Mouse (Mus musculus) neural tube, embryonic 11.5 days (tissue): ENCODE measurements at regions not wholly inside any gene's neighbourhood (a gene's known extent, or its start where the extent isn't known, plus 50 kb on each side); places are given as distances from the start of the nearest gene placed in this dataset.

Source experiments
- ATAC-seq: fragments of 200-750 bp; cut with Nextera tagmentation; 2 replicates; pipeline ENCODE4 v1.8.0; 2017; ENCODE audit warnings: moderate number of reproducible peaks, mild to moderate bottlenecking, moderate TSS enrichment, moderate library complexity; ENCODE audit not compliant: insufficient read depth, low FRiP score, low TSS enrichment
- DNase-seq: peaks from one replicate; pipeline ENCODE4 v3.0.0-alpha.2; 2015; ENCODE audit warnings: low spot score
- H3K27ac ChIP-seq: fragments of 300-500 bp; sonication (generic); 2 replicates; pipeline ENCODE4 v1.5.1; 2014; ENCODE audit warnings: low read depth, mild to moderate bottlenecking, low read length
- H3K27me3 ChIP-seq: fragments of 300-500 bp; sonication (generic); 2 replicates; pipeline ENCODE4 v1.6.1; 2014; ENCODE audit warnings: mild to moderate bottlenecking, low read length, mixed read lengths; ENCODE audit not compliant: control insufficient read depth, insufficient read depth
- H3K36me3 ChIP-seq: fragments of 300-500 bp; sonication (generic); 2 replicates; pipeline ENCODE4 v1.6.1; 2014; ENCODE audit warnings: mild to moderate bottlenecking, low read length, moderate library complexity, mixed read lengths; ENCODE audit not compliant: control insufficient read depth, insufficient read depth
- H3K4me1 ChIP-seq: fragments of 300-500 bp; sonication (generic); 2 replicates; pipeline ENCODE4 v1.6.1; 2014; ENCODE audit warnings: low read length, mixed read lengths; ENCODE audit not compliant: control insufficient read depth, insufficient read depth
- H3K4me2 ChIP-seq: fragments of 300-500 bp; sonication (generic); 2 replicates; pipeline ENCODE4 v1.6.1; 2014; ENCODE audit warnings: low read depth, mild to moderate bottlenecking, moderate library complexity
- H3K4me3 ChIP-seq: fragments of 300-500 bp; sonication (generic); 2 replicates; pipeline ENCODE4 v1.5.1; 2014; ENCODE audit warnings: low read depth, low read length
- H3K9ac ChIP-seq: fragments of 300-500 bp; sonication (generic); 2 replicates; pipeline ENCODE4 v1.6.1; 2014; ENCODE audit warnings: mild to moderate bottlenecking, low read length
- H3K9me3 ChIP-seq: fragments of 300-500 bp; sonication (generic); 2 replicates; pipeline ENCODE4 v1.6.1; 2016; ENCODE audit warnings: low read length; ENCODE audit not compliant: control insufficient read depth
- WGBS: fragments of 180-500 bp; shearing (Covaris S2); extraction: QIAGEN DNeasy Blood & Tissue Kit; methylation state at CpG from one replicate; pipeline ENCODE4 v1.1.7; 2014; 5-methylcytosine and 5-hydroxymethylcytosine counted together

- no peak overlapping the region for H3K9ac ChIP-seq
- H3K4me2 ChIP-seq: no peak overlapping the region
- ATAC-seq (no peak), DNase-seq (no peak)
- 84% methylated on average over 10 of the region's 10 CpGs for WGBS
- no peak overlapping the region for H3K27ac ChIP-seq
- H3K4me1 ChIP-seq: no peaks in the 10 kb centered on the region
- H3K36me3 ChIP-seq: no peaks in the 10 kb centered on the region
- H3K27me3 ChIP-seq: no peaks in the 10 kb centered on the region
- no peak overlapping the region for H3K4me3 ChIP-seq
- H3K9me3 ChIP-seq: no peaks in the 10 kb centered on the region
These were observed 435.3 kb upstream of the Kif2a start for GRCm38 (mm10) chr13:107457270-107457669.

DNA sequence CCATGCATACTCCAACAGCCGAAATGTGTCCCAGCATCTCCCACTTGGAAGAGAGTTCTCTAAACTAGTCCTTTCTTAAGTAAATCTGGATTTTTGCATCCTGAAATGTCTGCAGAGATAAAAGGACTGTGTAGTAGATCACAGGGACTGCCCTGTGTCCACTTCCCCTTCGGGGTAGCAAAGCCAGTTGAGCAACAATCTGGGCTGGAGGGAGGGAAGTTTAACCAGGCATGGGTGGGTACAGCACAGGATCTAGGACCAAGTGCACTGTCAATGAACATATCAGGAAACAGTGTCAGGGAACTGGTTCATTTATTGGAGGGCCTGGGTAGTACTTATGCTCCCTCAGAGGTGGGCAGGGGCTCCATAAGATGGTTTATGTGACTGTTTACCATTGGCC, 434.5 kb upstream of the Kif2a start:
- Histone ChIP-seq H3K36me3 (no peaks in the 10 kb centered on the region), H3K4me2 (no peak overlapping the region), H3K4me3 (no peak overlapping the region), H3K27me3 (no peaks in the 10 kb centered on the region), H3K9me3 (no peaks in the 10 kb centered on the region), H3K27ac (no peak overlapping the region), H3K4me1 (no peaks in the 10 kb centered on the region), H3K9ac (no peak overlapping the region)
- ATAC-seq: no peak
- DNase-seq: no peak
- 76% methylated on average over 2 of the region's 2 CpGs for WGBS

DNA sequence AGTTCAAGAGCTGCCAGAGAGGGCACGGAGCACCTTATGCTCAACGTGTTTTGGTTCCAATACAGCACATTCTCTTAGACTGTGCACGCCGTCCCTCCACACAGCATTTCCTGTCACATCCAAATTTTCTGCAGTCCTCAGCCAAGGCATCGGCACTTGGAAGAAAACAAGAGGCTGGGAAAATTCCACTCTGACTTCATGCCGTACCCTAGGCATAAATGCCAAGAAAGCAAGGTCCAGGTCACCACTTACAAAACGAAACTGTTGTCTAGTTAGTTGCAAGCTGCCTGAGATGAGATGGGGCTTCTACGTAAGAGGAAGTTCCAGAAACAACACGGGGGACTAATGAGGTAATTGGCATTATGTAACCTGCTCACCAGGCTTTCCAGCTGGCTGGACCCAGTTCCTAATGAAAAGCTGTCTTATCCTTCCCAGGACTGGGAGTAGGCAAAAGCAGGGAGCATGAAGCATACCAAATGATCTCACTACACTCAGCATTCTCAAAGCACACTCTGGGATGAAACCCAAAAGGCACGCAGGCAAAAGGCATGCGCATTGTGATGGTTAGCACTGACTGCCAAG, 427.8 kb upstream of the Kif2a start:
- Histone ChIP-seq H3K4me1 (no peaks in the 10 kb centered on the region), H3K4me3 (no peak overlapping the region), H3K27ac (no peak overlapping the region), H3K27me3 (no peaks in the 10 kb centered on the region), H3K9ac (no peak overlapping the region), H3K9me3 (no peaks in the 10 kb centered on the region), H3K4me2 (no peak overlapping the region), H3K36me3 (no peaks in the 10 kb centered on the region)
- no peak for DNase-seq
- ATAC-seq: no peak
- 88% methylated on average over 11 of the region's 11 CpGs for WGBS

DNA sequence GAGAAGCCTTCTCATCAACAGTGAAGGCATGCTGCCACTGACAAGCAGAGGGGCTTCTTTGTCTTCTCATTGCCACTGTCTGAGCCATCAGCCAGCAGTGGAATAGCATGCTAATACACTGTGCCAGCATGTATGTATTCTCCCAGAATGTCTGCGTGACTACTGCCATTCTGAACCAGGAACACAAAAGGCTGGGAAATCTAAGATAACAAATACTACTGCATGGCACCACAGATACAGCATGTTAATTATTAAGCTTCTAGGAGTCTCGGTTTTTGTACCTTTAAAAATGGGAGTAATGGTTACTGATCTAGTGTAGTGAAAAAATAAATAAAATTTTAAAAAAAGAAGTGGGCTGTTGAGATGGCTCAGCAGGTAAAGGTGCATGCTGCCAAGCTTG, 425.9 kb upstream of the Kif2a start:
- no peak overlapping the region for H3K4me2 ChIP-seq
- H3K4me1 ChIP-seq: no peaks in the 10 kb centered on the region
- no peak overlapping the region for H3K4me3 ChIP-seq
- DNase-seq (no peak), ATAC-seq (no peak)
- H3K36me3 ChIP-seq: no peaks in the 10 kb centered on the region
- H3K9me3 ChIP-seq: no peaks in the 10 kb centered on the region
- no peaks in the 10 kb centered on the region for H3K27me3 ChIP-seq
- no peak overlapping the region for H3K9ac ChIP-seq
- no peak overlapping the region for H3K27ac ChIP-seq
- 83% methylated on average over 2 of the region's 2 CpGs for WGBS

DNA sequence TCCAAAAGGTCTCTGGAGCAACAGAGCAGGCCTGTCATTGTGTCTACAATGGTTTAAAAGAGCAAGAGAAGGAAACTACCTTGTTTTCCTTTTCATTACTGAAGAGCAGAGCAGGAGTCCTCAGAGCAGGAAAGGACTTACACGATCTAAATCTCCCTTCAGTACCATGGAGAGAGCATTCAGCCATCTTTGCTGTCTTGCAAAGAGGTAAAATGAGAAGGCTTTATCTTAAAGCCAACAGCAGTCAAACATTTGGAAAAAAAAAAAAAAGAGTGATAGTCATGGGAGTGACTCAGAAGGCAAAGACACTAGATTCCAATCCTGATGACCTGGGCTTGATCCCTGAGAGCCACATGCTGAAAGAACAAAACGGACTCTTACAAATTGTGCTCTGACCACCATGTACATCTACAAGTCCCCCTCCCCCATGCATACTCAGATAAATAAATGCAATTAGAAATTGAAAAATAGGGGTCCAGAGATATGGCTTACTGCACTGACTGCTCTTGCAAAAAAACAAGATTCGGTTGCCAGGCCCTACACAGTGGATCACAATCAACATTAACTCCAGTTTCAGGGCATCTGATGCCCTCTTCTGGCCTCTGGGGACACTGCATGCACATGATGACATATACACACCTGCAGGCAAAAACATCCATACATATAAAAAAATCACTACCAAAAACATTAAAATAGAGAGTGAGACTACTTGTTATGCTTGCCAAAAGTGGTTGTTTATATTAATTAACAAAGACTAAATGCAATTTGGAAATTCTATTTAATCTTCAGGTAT, 397.6 kb upstream of the Kif2a start:
- Histone ChIP-seq H3K36me3 (no peaks in the 10 kb centered on the region), H3K27me3 (no peaks in the 10 kb centered on the region), H3K4me3 (no peak overlapping the region), H3K9ac (no peak overlapping the region), H3K4me2 (no peak overlapping the region), H3K4me1 (no peaks in the 10 kb centered on the region), H3K9me3 (no peaks in the 10 kb centered on the region), H3K27ac (no peak overlapping the region)
- ATAC-seq (no peak), DNase-seq (no peak)
- WGBS: 82% methylated on average over 3 of the region's 3 CpGs

GRCm38 (mm10) chr13:107410267-107410666, 388.3 kb upstream of the Kif2a start:
- no peak for ATAC-seq
- no peak overlapping the region for H3K27ac ChIP-seq

DNA sequence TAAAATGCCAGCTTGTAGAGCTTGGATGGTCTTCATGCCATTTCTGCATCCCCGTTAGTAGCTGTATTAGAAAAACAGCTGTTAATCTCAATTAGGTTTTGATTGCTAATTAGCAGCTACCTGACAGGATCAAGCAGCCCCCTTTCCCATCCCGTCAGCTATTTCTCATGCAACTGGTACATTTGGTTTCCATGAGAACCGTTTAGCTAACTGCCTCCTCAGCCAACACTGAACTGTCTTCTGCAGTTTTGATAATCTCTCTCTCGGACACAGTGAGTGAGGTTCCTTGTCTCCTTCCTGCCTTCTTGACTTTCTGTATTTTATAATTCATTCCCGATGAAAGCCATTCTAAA, 385.7 kb upstream of the Kif2a start:
- ATAC-seq (no peak), DNase-seq (no peak)
- Histone ChIP-seq H3K9ac (no peak overlapping the region), H3K4me3 (no peak overlapping the region), H3K4me2 (no peak overlapping the region), H3K4me1 (no peaks in the 10 kb centered on the region), H3K27me3 (no peaks in the 10 kb centered on the region), H3K36me3 (no peaks in the 10 kb centered on the region), H3K9me3 (no peaks in the 10 kb centered on the region), H3K27ac (no peak overlapping the region)
- 80% methylated on average over 5 of the region's 5 CpGs for WGBS

More at GRCm38 (mm10) chr13:107410267-107410666, 388.3 kb upstream of the Kif2a start:
- no peak overlapping the region for H3K9ac ChIP-seq
- no peaks in the 10 kb centered on the region for H3K4me1 ChIP-seq
- H3K4me2 ChIP-seq: no peak overlapping the region
- DNase-seq: no peak
- no peaks in the 10 kb centered on the region for H3K27me3 ChIP-seq
- H3K9me3 ChIP-seq: no peaks in the 10 kb centered on the region
- H3K4me3 ChIP-seq: no peak overlapping the region
- H3K36me3 ChIP-seq: no peaks in the 10 kb centered on the region

GRCm38 (mm10) chr13:107406977-107407673, 385.2 kb upstream of the Kif2a start:
- no peak for DNase-seq
- H3K9ac ChIP-seq: no peak overlapping the region
- no peaks in the 10 kb centered on the region for H3K36me3 ChIP-seq
- H3K27me3 ChIP-seq: no peaks in the 10 kb centered on the region
- H3K27ac ChIP-seq: no peak overlapping the region
- no peak overlapping the region for H3K4me3 ChIP-seq
- ATAC-seq: no peak
- H3K4me2 ChIP-seq: no peak overlapping the region
- no peaks in the 10 kb centered on the region for H3K9me3 ChIP-seq
- H3K4me1 ChIP-seq: no peaks in the 10 kb centered on the region
- WGBS: 94% methylated on average over 5 of the region's 5 CpGs
